Mouse (Mus musculus) A20 (cell line): Measurements from ENCODE around the gene Skida1.
A peak's percentile ranks its signal among the peaks of the same experiment; 100 is the strongest.
"Not testable (repeated sequence)": the region's sequence is repeated elsewhere in the genome, so short reads cannot be mapped to it uniquely, and the experiment has no call there.

Experiments
- DNase-seq: peaks from one replicate; pipeline ENCODE4 v3.0.0-alpha.2; 2011; ENCODE audit warnings: low read depth, low spot score

The Skida1 gene

DNA sequence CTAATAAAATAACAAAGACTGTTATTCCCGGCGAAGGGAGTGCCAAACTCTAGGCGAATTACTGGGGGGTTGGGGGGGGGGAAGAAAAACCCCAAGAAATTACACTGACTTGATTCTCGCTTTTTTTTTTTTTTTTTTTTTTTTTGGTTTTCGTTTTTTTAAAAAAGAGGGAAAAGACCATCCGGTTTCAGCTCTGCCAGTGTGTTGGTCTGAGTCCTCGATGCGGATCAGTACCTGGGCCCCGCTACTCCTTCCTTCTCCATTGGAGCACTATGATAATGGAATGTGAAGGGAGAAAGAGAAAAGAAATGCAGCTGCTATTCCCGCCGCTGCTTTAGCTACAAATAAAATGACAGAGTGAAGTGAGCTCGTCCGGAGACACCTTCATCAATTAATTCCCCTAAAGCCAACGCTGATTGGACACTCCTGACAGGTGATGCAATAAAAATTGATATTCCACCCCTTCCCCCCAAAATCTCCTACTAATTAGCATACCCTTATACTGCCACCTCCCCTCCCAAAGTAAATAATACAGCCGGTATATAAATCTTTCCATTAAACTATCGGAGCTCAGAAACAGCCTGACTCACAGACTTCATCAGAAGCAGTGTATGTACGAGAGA, at the start of gene Skida1:
Skida1 (minus strand) TSS at position 599 of the 623 bp plus-strand sequence.
- peak; percentile 88 for DNase-seq

DNA sequence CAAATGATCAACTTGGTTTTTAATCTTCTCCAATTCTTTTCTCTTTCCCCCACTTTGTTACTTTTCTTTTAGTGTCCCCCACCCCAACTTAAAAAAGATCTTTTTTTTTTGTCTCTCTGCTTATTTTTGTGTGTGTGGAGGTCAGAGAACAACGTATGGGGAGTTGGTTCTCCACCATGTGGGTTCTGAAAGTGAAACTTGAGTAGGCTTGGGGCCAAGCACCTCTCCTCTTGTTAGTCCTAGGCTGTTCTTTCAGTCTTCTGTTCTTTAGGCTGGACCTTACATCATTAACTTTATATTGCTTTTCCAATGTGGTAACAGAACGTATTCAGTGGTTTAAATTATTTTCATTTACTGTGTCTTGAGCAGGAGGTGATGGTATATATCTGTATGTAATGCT, 47.0 kb upstream of the Skida1 start:
- DNase-seq: peak; percentile 37

DNA sequence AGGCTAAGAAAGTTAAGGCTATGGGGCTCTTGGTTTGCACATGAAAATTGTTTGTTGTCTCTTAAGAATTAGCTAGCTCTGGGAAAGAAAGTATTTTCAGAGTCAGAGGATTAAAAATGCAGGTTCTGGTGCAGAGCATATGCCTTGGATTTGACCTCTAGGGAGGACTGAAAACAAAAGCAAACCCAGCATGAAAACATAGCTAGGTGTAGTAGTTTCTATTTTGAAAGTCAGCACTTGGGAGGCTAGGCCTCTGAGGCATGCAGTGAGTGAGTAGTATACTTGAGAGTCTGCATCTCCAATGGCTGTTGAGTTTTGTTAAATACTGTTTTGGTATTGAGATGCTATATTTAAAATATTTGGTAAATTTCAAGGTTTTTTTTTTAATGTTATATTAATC, 45.5 kb upstream of the Skida1 start:
- DNase-seq: peak; percentile 39

DNA sequence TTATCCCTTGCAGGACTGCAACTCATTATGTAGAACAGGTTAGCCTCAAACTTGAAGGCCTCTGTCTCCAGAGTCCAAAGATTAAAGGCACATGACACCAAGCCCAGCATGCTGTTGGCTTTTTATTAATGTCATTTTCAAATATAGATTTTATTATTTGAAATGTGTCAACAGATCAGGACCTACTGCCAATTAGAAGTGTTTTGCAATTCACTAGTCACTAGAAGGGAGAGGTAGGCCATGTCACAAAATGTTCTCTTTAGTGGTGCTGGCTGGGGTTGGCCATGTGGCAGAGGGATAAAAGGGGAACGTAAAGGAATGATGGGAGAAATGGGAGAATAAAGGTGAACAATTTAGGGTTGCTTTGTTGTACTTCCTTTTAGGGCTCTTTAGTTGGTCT, 45.0 kb upstream of the Skida1 start:
- peak; percentile 23 for DNase-seq

DNA sequence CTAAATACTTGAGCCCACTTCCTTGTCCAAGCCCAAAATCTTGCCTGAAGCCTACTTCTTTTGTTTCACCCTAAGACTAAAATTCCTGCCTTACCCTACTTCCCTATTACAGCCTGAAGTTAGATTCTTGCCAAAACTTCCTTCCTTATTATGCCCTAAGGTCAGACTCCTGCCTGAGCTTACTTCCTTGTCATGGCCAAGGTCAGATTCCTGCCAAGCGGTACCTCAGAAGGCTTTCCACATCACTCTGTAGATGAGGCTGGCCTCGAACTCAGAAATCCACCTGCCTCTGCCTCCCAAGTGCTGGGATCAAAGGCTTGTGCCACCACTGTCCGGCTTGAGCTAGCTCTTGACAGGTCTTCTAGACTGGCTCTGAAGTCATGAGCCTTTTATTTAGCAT, 38.8 kb upstream of the Skida1 start:
- not testable (repeated sequence) for DNase-seq

DNA sequence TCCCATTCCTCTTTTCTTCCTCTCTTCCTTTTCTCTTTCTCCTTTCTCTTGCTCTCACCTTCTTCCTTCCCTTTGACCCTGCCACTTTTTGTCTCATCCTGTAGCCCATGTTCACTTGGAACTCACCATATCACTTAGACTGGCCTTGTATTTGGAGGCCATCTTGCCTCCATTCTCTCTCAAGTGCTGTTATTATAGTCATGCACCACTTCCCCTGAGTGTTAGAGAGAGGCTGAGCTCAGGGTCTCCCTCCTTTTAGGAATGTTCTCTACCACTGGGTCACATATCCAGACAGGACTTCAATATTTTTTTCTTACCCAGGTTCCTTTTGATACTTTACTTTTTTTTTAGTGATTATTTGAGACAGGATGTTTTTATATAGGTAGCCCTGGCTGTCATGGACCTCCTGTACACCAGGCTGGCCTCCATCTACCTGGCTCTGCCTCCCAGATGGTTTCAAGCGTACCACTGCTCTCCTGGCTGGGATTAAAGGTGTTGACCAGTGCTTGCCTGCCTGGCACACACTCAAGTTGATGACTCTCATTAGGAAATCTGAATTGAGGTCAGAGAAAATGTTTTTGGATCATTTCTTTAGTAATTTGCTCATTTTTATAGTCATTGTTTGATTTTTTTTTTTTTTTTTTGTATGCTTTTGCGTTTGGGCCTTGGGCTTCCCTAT, 31.5 kb upstream of the Skida1 start:
- DNase-seq: no peak

DNA sequence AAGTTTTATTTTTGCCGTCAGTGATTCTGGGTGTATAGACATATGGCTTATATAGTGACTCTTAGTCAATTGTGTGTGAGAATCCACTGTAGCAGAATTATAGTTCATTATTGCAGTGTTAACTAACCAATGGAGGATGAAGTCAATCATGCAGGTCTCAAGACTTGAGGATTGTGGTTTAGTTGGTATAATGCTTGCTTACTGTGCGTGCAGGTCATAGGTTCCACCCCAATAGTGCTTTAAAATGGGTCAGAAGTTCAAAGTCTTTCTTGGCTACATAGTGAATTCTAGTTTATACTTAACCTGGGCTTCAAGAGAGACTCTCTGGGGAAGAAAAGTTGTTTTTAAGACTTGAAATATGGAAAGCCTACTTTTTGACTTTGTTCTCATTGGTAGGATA, 23.1 kb upstream of the Skida1 start:
- DNase-seq: no peak

DNA sequence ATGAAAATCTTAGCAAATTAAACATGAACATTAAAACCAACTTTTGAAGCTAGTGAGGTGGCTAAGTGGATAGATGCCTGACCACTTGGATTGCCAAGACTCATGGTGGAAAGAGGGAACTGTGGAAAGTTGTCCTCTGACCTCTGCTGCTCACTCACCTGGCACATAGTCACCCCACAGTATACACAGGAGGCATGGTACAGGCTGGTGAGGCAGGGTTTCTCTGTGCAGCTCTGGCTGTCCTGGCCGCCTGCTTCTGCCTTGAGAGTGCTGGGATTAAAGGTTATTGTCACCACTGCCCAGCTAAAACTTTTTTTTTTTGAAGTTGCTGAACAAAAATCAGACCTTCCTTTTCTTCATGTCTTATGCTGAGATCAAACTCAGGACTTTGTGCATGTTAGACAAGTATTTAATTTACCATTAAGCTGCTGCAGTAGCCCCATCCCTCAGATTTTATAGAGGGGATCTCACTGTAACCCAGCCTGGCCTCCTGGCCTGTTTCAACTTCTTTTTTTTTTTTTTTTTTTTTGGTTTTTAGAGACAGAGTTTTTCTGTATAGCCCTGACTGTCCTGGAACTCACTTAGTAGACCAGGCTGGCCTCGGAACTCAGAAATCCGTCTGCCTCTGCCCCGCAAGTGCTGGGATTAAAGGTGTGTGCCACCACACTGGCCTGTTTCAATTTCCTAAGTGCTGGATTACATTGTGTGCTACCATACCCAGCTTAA, 19.4 kb upstream of the Skida1 start:
- DNase-seq: no peak

DNA sequence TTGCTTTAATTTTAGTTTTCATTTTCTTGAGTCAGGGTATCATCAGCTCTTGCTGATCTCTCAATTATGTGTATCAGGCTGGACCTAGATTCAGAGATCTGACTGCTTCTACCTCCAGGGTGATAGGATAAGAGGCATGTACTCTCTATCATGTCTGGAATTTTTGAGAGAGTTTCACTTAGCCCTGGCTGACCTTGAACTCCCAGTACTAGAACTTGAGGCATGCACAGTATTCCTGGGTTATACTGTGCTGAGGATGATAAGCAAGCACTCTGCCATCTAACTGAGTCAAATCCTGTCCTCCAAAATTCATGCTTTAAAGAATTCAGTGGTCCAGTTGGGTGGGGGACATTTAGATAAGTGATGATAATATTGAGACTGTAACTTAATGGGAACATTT, 17.6 kb upstream of the Skida1 start:
- DNase-seq: no peak

DNA sequence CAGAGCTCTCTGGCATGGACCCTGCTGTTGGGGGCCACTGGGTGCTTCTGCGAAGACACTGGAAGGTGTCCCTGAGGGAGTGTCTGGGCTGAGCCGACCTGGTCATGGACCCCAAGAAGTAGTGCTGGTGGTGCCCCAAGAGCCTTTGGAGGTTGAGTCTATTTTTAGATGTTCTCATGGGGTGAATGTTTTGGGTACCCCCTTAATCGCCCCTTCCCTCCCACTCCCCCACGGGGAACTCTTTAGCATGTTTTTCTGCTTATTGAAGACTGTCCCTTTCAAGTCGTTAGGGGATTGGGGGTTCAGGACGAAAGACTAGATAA, 16.8 kb upstream of the Skida1 start:
- no peak for DNase-seq

DNA sequence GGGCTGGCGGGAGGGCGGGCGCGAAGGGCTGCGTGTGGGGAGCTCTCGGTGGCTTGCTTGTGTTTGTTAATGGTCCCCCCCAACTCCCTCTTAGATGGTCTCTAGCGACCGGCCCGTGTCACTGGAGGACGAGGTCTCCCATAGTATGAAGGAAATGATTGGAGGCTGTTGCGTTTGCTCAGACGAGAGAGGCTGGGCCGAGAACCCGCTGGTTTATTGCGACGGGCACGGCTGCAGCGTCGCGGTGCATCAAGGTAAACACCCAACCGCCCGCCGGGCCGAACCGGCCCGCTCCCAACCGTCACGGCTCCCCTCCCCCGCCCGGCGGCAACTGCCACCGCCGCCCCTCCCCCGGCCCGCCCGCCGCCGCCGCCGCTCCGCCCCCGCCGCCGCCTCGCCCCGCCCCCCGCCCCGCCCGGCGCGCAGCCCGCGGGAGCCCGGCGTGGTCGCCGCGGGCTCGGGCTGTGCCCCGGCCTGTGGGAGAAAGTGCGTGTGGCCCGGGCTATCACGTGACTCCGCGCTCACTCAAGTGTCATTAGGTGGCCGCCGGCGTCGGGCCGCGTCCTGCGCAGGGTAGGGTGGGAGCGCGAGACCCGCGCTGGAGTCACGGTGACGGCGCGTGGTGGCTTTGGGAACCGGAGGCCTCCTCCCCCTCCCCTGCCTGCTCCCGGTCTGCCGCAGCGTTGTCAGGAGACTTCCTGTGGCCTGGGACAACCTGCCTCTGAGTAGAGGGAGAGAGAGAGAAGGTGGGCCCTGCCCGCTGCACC, 16.3 kb upstream of the Skida1 start:
- DNase-seq: peak; percentile 78

DNA sequence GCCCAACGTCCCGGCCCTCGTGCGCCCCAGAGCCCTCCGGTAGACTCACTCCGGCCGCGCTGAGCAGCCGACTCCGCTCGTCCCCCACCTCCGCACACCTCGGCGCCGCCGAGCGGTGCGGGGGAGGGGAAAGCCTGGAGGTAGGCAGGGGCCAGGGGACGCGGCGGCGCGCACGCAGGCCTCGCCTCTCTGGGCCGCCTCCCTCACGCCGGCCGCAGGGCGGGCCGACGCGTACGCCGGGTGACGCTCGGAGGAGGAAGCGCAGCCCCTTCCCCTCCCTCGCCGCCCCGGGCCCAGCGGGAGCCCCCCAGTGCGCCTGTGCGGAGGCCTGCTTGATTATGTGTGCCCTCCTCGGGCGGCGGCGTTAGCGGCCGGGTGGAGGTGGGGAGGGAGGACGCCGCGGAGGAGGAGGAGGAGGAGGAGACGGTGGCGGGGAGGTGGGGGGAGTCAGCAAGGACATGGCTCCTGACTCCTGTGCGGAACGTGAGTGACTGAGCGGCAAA, 15.6 kb upstream of the Skida1 start:
- peak; percentile 95 for DNase-seq

DNA sequence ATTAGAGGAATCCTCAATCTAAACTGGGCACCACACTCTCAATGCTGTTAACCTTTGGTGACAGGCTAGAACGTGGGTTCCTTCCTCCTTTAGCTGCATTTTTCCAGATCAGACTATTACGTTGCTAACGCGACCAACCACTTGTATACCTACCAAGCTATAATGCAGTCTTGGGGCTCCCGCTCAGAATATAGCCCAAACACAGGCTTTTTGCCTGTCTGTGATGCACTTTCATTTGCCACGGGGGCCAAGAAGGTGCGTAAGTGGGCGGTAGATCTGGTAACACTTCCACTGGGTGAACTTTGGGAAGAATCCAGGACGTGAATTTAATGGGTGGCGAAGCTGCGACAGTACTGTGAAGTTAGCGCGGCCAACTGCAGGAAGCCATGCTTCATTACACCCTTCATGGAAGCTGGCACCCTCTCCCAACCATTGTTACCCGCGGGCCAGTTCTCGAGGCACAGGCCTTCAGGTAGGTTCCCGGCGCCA, 15.0 kb upstream of the Skida1 start:
- DNase-seq: peak; percentile 80

DNA sequence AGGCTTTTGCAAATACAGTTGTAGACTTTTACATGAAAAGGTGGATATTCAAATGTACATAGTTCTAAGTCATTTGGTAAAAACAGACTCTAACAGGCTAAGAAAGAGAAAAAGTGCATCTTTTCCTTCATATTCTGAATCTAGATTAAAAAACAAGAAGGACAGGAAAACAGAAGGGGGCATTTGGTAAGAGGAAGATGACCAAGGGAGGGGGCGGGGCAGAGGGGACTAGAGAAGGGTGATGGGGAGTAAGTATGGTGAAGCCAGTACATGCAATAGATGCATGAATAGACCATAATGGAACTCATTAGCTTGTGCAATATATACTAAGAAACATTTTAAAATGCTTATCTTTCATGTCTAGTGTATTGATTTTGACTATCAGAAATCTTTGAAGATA, 11.5 kb upstream of the Skida1 start:
- no peak for DNase-seq

DNA sequence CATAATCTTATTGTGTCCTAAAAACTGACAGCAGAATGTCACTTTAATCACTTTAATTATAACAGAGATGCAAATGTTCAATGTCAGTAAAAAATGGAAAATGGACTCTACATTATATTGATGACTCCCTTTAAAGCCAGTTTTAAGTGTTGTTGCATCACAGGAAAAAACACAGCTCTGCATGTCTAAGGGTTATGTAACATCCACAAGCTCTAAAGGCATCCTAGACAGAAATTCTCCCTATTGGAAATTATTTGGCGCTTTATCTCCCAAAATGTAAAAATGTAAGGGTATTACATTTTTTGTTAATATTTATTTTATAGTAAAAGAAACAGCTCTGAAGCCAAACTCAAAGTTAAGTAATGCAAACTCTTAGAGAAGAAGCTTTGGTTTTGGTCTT, 11.0 kb upstream of the Skida1 start:
- no peak for DNase-seq

DNA sequence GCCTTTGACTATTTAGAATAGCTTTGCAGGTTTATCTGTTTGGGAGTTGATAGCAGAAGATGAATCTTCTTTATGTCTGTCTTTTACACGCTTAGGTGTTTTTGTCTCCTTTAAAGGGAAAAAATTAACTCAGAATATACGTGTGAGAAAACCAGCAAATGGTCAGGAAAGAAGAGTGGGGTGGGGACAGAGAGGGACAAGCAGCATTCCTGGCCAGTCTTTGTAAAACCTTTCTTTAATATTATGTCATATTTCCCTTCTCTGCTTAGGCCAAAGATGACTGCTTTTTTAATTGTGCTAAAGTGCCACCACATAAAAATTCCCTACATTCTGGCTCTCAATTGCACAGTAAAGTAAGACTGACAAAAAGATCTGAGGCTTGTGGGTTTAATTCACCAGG, 10.2 kb upstream of the Skida1 start:
- DNase-seq: no peak

DNA sequence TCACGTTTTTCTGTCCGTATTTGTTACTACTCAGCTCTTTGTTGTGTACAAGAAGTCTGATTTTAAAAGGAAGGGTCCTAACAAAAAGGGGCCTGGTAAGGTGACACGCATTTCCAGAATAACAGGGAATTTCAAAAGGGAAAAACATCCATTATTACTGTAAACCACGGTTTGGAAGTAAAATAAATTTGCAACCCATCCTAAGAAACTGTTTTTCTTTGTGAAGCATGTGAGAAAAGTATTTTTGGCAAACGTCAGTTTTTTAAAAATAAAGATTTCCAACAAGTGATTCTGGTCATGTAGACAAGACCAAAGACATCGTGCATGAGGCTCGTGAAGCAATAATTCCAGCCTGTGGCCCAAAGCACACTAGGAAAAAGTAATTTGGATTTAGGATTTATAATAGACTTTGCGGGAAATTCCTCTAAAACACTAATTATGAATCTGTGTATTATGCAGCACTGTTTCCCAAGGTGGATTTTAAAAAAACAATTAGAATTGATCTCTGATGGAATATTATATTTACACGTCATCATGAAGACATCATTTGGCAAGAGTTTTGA, 9.4 kb upstream of the Skida1 start:
- DNase-seq: peak; percentile 39

DNA sequence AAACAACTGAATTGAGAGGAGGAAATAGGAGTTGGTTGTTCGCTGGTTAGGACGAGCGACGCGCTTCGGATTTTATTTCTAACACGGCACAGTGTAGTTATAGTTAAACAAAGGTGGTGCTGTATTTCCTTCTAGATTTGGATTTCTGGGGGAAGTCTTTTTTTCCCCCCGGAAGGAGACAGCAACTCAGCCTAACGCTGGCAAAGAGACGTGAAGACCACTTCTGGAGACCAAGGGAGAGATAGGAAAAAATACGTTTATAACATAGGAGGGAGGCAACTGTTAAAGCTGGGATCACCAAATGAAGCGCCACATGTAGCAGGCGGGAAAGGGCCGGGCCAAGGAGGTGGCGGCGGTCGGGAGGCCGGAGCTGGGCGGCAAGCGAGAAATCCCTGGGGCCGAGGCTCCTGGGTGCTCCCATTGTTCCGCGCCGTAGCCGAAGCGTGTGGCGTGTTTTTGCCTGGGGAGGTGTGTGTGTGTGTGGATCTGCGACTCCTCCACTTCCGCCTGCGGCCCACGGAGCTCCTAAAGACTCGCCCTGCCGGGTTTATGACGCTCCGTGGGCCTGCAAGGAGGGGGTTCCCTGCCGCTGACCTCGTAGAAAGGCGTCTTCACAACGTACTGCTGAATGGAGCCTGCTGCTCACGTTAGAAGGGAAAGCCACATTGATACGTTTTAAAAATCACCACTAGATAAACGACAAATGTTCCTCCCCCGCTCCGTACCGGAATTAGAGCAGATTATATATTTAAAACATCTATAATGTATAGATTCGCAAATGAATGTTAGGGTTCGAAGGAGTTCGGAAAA, 8.7 kb upstream of the Skida1 start:
- peak; percentile 82 for DNase-seq

DNA sequence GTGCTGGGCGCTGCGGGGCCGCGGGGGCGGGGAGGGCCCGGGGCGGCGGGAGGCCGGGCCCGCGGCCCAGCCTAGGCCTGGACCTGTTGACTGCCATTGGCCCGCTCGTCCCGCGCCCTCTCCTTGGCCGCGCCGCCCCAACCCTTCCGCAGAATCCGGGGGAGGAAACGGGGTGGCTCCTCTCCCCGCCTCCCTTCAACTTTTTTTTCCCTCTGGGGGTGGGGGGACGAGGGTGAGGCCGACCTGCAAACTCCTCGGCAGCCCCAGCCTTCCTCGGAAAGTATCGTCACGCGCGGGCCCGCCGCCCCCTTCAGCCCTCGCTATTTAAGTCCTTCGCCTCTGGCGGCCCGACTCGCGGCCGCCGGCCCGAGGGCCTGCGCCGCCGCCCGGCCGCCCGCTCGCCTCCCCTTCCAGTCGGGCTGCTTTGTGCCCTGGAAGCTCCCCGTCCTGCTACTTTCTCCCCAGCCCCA, 8.0 kb upstream of the Skida1 start:
- DNase-seq: peak; percentile 95

DNA sequence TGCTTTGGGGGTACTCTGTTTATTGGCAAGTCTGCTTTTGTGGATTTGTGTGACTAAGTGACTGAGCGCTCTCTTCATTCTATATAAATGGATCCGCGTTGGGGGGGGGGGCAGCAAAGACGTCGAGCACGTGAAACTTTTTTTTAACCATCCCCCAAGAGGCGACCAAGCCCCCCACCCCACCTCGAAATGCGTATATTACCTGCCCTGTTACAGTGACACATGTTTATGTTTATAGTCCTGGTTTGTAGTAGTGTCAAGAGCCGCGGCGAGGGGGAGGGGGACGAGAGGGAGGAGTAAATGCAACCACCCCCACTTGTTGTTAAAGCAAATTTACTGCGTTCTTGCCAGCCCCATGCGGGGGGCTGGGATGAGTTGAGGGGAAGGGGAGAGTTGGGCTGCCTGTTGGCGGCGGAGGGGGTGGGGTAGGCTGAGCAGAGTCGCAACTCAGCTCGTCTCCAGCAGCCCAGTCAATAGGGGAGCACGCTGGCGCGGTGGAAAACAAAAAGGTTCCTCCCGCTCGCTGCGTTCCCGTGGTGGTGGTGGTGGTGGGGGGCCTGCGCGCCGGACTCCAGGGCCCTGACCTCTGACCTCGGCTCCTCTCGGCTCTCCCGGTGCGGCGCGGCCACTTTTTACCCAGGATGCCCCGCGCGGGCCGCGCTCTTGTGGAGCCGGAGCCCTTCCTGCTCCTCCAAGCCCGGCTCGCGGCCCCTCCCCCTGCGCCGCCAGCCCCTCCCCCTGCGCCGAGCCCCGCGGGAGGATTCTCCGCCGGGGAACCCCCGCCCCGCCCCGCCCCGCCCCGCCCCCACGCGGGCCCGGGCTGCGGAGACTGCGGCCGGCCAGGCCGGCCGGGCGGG, 7.3 kb upstream of the Skida1 start:
- DNase-seq: peak; percentile 94
